Mouse (Mus musculus) embryo, embryonic 10 days (tissue): ENCODE results near the gene Taf13.

Experiments
- DNase-seq: peaks from one replicate; pipeline ENCODE4 v3.0.0-alpha.2; 2015; ENCODE audit warnings: low spot score

The Taf13 gene

GRCm38 (mm10) chr3:108574018-108574417 is 2.5 kb downstream of the Taf13 start:
- DNase-seq, result no peak

- no peak for DNase-seq
These were observed 13.1 kb downstream of the Taf13 start for GRCm38 (mm10) chr3:108584580-108584979.

- no peak for DNase-seq
These were observed 16.9 kb downstream of the Taf13 start for GRCm38 (mm10) chr3:108588446-108588845.

- peak; percentile 96 for DNase-seq
These were observed 19.5 kb downstream of the Taf13 start, which contains the start of gene Wdr47 for GRCm38 (mm10) chr3:108590786-108591529. TSS of gene Wdr47 (plus strand) at chr3:108591279.

- DNase-seq, result peak; percentile 29
These were observed 20.3 kb downstream of the Taf13 start for GRCm38 (mm10) chr3:108591530-108592522.

- no peak for DNase-seq
These were observed 37.4 kb downstream of the Taf13 start for GRCm38 (mm10) chr3:108608906-108609305.
